Mouse (Mus musculus) lung, adult 2 months (tissue): ENCODE data around the gene Sh3yl1. TPM values are rescaled to one million over a fixed set of nuclear protein-coding genes. Genes with fewer than 3 reads are reported as not detected.

Experiments
- DNase-seq: peaks from one replicate; pipeline ENCODE4 v3.0.0; 2022
- H3K4me1 ChIP-seq: fragments of 200-500 bp; 2 replicates; pipeline ENCODE4 v1.6.1; 2011; ENCODE audit warnings: low read length; ENCODE audit not compliant: control insufficient read depth, insufficient read depth
- H3K4me3 ChIP-seq: fragments of 200-500 bp; replicated peaks from 2 replicates; pipeline ENCODE3; 2011; ENCODE audit warnings: low read depth, mild to moderate bottlenecking, control low read depth, low read length; ENCODE audit errors: extremely low read depth
- CTCF ChIP-seq: fragments of 200-500 bp; IDR thresholded peaks from 2 replicates; pipeline ENCODE4 v1.5.1; 2011; ENCODE audit warnings: mild to moderate bottlenecking, low read length, control low read depth; ENCODE audit not compliant: insufficient read depth
- POLR2A ChIP-seq: fragments of 200-500 bp; IDR thresholded peaks from 2 replicates; pipeline ENCODE4 v1.6.1; 2011; ENCODE audit warnings: low read depth, mild to moderate bottlenecking, control low read depth, low read length, borderline replicate concordance; ENCODE audit errors: extremely low read depth
- WGBS: fragments of 180-500 bp; shearing (Covaris S2); methylation state at CpG from one replicate; pipeline ENCODE4 v1.1.7; 2018; 5-methylcytosine and 5-hydroxymethylcytosine counted together
- polyA plus RNA-seq: library from polyadenylated mRNA; depleted of rRNA; stranded (reverse); fragments of >200 nt; gene quantifications from 2 replicates; pipeline ENCODE4 v1.2.3, GENCODE M21; 2012; rRNA removed

Gene Sh3yl1
- polyA plus RNA-seq, 1 experiment: 2.6 TPM

GRCm38 (mm10) chr12:30936899-30937298 is 25.4 kb downstream of the Sh3yl1 start:
- DNase-seq: no peak
- TF ChIP-seq CTCF: no peak
- TF ChIP-seq POLR2A: no peak
- H3K4me3 ChIP-seq: no peak overlapping the region

GRCm38 (mm10) chr12:30943057-30943986 is 31.9 kb downstream of the Sh3yl1 start:
- DNase-seq: no peak
- TF ChIP-seq POLR2A (no peak), CTCF (no peak)
- H3K4me1 ChIP-seq: no peaks in the 10 kb centered on the region
- WGBS: 81% methylated on average over 14 of the region's 14 CpGs
- no peak overlapping the region for H3K4me3 ChIP-seq

More at GRCm38 (mm10) chr12:30936899-30937298, 25.4 kb downstream of the Sh3yl1 start:
- 75% methylated on average over 2 of the region's 2 CpGs for WGBS
- H3K4me1 ChIP-seq: no peaks in the 10 kb centered on the region

GRCm38 (mm10) chr12:30944197-30944596 is 32.7 kb downstream of the Sh3yl1 start:
- WGBS: 47% methylated on average over 3 of the region's 3 CpGs
- H3K4me3 ChIP-seq: no peak overlapping the region
- no peak for DNase-seq
- H3K4me1 ChIP-seq: no peaks in the 10 kb centered on the region
- TF ChIP-seq CTCF: no peak
- TF ChIP-seq POLR2A: no peak

GRCm38 (mm10) chr12:30970700-30971099 is 59.2 kb downstream of the Sh3yl1 start:
- WGBS: 62% methylated on average over 2 of the region's 2 CpGs
- TF ChIP-seq POLR2A: no peak
- TF ChIP-seq CTCF: no peak
- Histone ChIP-seq H3K4me1 (no peaks in the 10 kb centered on the region), H3K4me3 (no peak overlapping the region)
- no peak for DNase-seq

- H3K4me1 ChIP-seq: no peaks in the 10 kb centered on the region; the same call in 1 of the 2 replicates
- H3K4me3 ChIP-seq: no peak overlapping the region
- TF ChIP-seq POLR2A (no peak), CTCF (no peak)
- no peak for DNase-seq
- WGBS: 81% methylated on average over 4 of the region's 4 CpGs
Measured at GRCm38 (mm10) chr12:31003795-31004194, 92.3 kb downstream of the Sh3yl1 start.

GRCm38 (mm10) chr12:31005010-31005409 is 93.5 kb downstream of the Sh3yl1 start:
- Histone ChIP-seq H3K4me3 (no peak overlapping the region), H3K4me1 (no peaks in the 10 kb centered on the region; the same call in 1 of the 2 replicates)
- WGBS: 24% methylated on average over 3 of the region's 3 CpGs
- peak; percentile 56 for TF ChIP-seq CTCF
- no peak for TF ChIP-seq POLR2A
- peak; percentile 60 for DNase-seq

GRCm38 (mm10) chr12:31008171-31008570 is 96.7 kb downstream of the Sh3yl1 start:
- Histone ChIP-seq H3K4me1 (no peaks in the 10 kb centered on the region; the same call in 1 of the 2 replicates), H3K4me3 (no peak overlapping the region)
- 19% methylated on average over 6 of the region's 6 CpGs for WGBS
- TF ChIP-seq POLR2A (no peak), CTCF (peak; percentile 9; the same call in 1 of the 2 replicates)
- DNase-seq: peak; percentile 26

Other genes with a start within 250 kb of the Sh3yl1 start
- gene Alkal2, start 27.3 kb upstream of the Sh3yl1 start, polyA plus RNA-seq: 0.14 and 0.24 TPM in 2 replicates
- gene Acp1, start 79 bp upstream of the Sh3yl1 start, polyA plus RNA-seq: 5.0 and 12.1 TPM in 2 replicates
- 1.8 and 2.1 TPM in 2 replicates for gene Fam110c, start 162.2 kb downstream of the Sh3yl1 start, polyA plus RNA-seq